ENCODE assay signal across 16 mouse cellular contexts in genomic region chr6:118805139-118805538, GRCm38 (mm10).
"Had no signal": no experiment of that assay in that cellular context is flagged by ENCODE, and none has a peak within 500 bp of the region (broad histone marks: within the 10 kb centered on the region; RNA-seq: fewer than 3 reads in every experiment).

No protein-coding gene starts in this region.

- H3K9me3 ChIP-seq: limb, embryonic 15.5 days; liver, embryonic 12.5 days; midbrain, embryonic 10.5 days; neural tube, embryonic 15.5 days had no signal

- H3K27me3 ChIP-seq: limb, embryonic 15.5 days; neural tube, embryonic 15.5 days had no signal

- H3K4me3 ChIP-seq: limb, embryonic 15.5 days; liver, embryonic 12.5 days; midbrain, embryonic 10.5 days; myocyte; neural tube, embryonic 15.5 days had no signal

- H3K4me2 ChIP-seq: limb, embryonic 15.5 days; liver, embryonic 12.5 days; lung, embryonic 14.5 days; neural tube, embryonic 15.5 days had no signal

- H3K36me3 ChIP-seq: limb, embryonic 15.5 days; liver, embryonic 12.5 days; midbrain, embryonic 10.5 days; neural tube, embryonic 15.5 days had no signal

- H3K27ac ChIP-seq: limb, embryonic 15.5 days; liver, embryonic 12.5 days; midbrain, embryonic 10.5 days; neural tube, embryonic 15.5 days; stomach, postnatal 0 days had no signal

- H3K9ac ChIP-seq: limb, embryonic 15.5 days; liver, embryonic 12.5 days; lung, embryonic 14.5 days; neural tube, embryonic 15.5 days had no signal

- ATAC-seq: liver, embryonic 12.5 days had no signal

- DNase-seq: kidney, postnatal 36 days; layer of hippocampus, adult 9-11 months; layer of hippocampus, postnatal 36 days; lung, embryonic 14.5 days; lung, postnatal 10 days; lung, postnatal 4 days; midbrain, embryonic 14.5 days; right cerebral cortex, adult 18-20 months; right cerebral cortex, postnatal 25 days; thymus, postnatal 4 days had no signal
